Mouse (Mus musculus) lung, postnatal 0 days (tissue): ENCODE results near the gene Dusp22.

ENCODE experiments used
- CTCF ChIP-seq: IDR thresholded peaks from 2 replicates; pipeline ENCODE4 v1.5.1; 2016; ENCODE audit warnings: antibody characterized with exemption, mild to moderate bottlenecking
- EP300 ChIP-seq: IDR thresholded peaks from 2 replicates; pipeline ENCODE4 v1.6.1; 2016; ENCODE audit warnings: antibody characterized with exemption, mild to moderate bottlenecking, control low read depth

DNA sequence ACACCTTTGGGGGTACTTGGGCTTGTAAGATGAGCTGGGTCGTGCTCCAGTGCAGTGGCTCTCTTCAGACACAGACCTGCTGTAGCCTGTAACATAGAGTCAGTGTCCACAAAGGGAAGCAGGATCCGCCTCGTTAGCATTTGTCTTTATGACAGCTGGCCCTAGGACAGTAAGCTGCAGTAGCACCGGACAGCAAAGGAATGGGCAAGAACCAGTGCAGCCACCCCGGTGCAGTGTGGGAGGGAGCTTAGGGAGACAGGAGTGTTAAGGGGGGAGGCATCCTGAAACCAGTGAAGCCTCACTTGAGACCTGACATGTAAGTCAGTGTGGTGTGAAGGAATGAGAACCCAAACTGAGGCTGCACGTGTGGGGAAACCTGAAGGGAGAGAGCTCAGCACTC, 52.5 kb downstream of the Dusp22 start:
- TF ChIP-seq CTCF = no peak
- TF ChIP-seq EP300 = no peak
